Mouse (Mus musculus) ovary, postnatal 14 days (tissue): Measurements from ENCODE around the gene Trpv2.
A peak's percentile ranks its signal among the peaks of the same experiment; 100 is the strongest.
"Not testable (repeated sequence)": the region's sequence is repeated elsewhere in the genome, so short reads cannot be mapped to it uniquely, and the experiment has no call there.

Experiments used
- DNase-seq: peaks from one replicate; pipeline ENCODE4 v3.0.0; 2022; ENCODE audit warnings: low spot score

Trpv2 gene

GRCm38 (mm10) chr11:62648591-62649391, 74.5 kb downstream of the Trpv2 start, which contains the start of gene Mmgt2:
Gene Mmgt2 (plus strand): TSS chr11:62648664.
- DNase-seq, result peak; percentile 96

DNA sequence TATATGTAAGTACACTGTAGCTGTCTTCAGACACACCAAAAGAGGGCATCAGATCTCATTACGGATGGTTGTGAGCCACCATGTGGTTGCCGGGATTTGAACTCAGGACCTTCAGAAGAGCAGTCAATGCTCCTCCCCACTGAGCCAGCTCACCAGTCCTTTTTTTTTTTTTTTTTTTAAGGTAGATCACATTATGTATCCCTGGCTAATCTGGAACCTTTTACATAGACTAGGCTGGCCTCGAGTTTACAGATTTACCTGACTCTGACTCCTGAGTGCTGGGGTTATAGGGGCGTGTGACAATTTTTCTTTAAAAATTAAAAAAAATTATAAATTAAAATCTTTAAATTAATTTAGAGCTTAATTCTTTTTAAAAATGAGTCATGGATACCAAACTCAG, 75.5 kb downstream of the Trpv2 start:
- DNase-seq, result not testable (repeated sequence)
